Mouse (Mus musculus): ENCODE measurements around the gene Rsbn1l. TPM values are rescaled to one million over a fixed set of nuclear protein-coding genes. Genes with fewer than 3 reads are reported as not detected.
A peak's percentile ranks its signal among the peaks of the same experiment; 100 is the strongest.

Gene Rsbn1l
- polyA plus RNA-seq, 1 experiment from 2014 or later = 5.7 TPM

- Histone ChIP-seq H3K27ac (peak within 1 kb of the TSS; percentile 97), H3K4me3 (replicated peaks) (peak within 1 kb of the TSS; percentile 85), H3K9ac (replicated peaks) (peak within 1 kb of the TSS; percentile 80), H3K4me2 (replicated peaks) (peak within 1 kb of the TSS; percentile 82), H3K4me1 (replicated peaks) (peaks cover 24% of the 10 kb centered on the region), H3K27me3 (no peaks in the 10 kb centered on the region), H3K36me3 (peaks cover 12% of the 10 kb centered on the region), H3K9me3 (no peaks in the 10 kb centered on the region)
- under 1% methylated on average over 83 of the region's 94 CpGs for WGBS
- peak; percentile 99 for ATAC-seq
These were observed 74.0 kb downstream of the Rsbn1l start, which contains the start of the genes Phtf2 and Tmem60 for GRCm38 (mm10) chr5:20881915-20882800. Phtf2 (minus strand) TSS chr5:20882124. Tmem60 (plus strand) TSS chr5:20882191.

GRCm38 (mm10) chr5:20880797-20881775, 75.1 kb downstream of the Rsbn1l start:
- WGBS = 2% methylated on average over 49 of the region's 64 CpGs
- Histone ChIP-seq H3K4me3 (replicated peaks) (peak overlapping the region; percentile 85), H3K4me2 (replicated peaks) (peak overlapping the region; percentile 63), H3K36me3 (peaks cover 8% of the 10 kb centered on the region), H3K9ac (replicated peaks) (peak overlapping the region; percentile 77), H3K9me3 (no peaks in the 10 kb centered on the region), H3K27ac (peak overlapping the region; percentile 97), H3K4me1 (replicated peaks) (peaks cover 24% of the 10 kb centered on the region), H3K27me3 (no peaks in the 10 kb centered on the region)
- no peak; the same call in 1 of the 2 replicates for ATAC-seq

DNA sequence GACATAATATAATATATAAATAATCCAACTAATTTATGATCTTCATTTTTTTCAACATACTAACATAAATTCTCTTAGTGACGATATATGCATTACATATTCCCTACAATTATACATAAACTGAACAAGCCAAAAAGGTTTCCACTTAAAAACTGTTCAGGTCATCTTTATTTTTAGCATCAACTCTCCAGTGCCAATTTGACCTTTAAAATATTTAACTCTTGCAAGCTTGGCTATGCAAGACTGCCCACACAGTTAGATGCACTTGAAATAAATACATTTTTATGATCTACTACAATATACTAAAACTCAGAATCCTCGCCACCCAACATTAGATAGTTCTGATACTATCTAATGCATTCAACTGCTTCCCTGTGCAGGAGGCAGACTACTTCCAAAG, 75.8 kb downstream of the Rsbn1l start:
- Histone ChIP-seq H3K4me2 (replicated peaks) (peak overlapping the region; percentile 63), H3K9me3 (no peaks in the 10 kb centered on the region), H3K27me3 (no peaks in the 10 kb centered on the region), H3K36me3 (peaks cover 3% of the 10 kb centered on the region), H3K4me3 (replicated peaks) (peak overlapping the region; percentile 85), H3K4me1 (replicated peaks) (peaks cover 24% of the 10 kb centered on the region), H3K27ac (no peak overlapping the region), H3K9ac (replicated peaks) (peak overlapping the region; percentile 57)
- 77% methylated on average over 2 of the region's 2 CpGs for WGBS
- no peak for ATAC-seq

DNA sequence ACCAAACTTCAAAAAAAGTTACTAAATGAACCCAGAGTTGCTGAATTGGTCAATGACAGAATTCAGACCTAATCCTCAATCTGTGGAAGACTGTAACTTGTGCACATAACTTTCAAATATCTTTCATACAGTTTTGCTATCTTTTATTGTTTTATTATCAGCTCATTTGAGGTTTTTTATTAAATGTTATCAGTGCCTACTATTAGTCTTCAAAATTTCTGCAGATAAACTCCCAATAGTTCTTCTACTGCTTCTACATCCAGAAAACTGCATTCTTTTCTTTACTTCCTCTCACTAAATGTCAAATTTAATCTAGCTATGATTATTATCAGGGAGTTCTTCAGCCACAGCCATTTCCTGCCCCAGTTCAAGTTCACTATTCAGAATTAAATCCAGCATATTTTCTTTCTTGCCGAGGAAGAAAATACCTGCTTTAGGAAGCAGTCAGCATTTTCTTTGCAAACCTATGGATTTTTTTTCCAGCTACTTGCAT, 79.2 kb downstream of the Rsbn1l start:
- Histone ChIP-seq H3K27me3 (no peaks in the 10 kb centered on the region), H3K4me3 (replicated peaks) (no peak overlapping the region), H3K9me3 (no peaks in the 10 kb centered on the region), H3K9ac (replicated peaks) (no peak overlapping the region), H3K4me1 (replicated peaks) (peaks cover 6% of the 10 kb centered on the region), H3K4me2 (replicated peaks) (no peak overlapping the region), H3K27ac (no peak overlapping the region), H3K36me3 (0 out of 2 replicates have a peak, but pooled peaks cover 3% of the 10 kb centered on the region)
- WGBS = 79% methylated on average over 1 of the region's 1 CpGs
- ATAC-seq = no peak

DNA sequence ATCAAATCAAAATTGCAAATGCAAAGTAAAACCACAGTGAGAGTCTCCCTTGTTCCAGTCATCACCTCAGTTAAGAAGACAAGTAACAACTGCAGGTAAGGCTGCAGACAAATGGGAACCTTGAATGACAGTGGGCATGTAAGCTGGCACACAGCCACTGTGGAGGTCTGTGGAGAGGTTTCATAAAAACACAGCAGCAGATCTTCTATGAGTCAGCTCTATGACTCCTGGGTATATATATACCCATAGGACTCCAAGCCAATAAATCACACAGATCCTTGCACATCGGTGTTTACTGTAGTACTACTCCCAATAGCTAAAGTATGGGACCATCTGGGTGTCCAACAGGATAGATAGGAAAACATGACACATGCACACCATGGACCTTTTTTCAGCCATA, 83.1 kb downstream of the Rsbn1l start:
- no peak for ATAC-seq
- WGBS = 95% methylated on average over 1 of the region's 1 CpGs
- H3K9me3 ChIP-seq = no peaks in the 10 kb centered on the region

DNA sequence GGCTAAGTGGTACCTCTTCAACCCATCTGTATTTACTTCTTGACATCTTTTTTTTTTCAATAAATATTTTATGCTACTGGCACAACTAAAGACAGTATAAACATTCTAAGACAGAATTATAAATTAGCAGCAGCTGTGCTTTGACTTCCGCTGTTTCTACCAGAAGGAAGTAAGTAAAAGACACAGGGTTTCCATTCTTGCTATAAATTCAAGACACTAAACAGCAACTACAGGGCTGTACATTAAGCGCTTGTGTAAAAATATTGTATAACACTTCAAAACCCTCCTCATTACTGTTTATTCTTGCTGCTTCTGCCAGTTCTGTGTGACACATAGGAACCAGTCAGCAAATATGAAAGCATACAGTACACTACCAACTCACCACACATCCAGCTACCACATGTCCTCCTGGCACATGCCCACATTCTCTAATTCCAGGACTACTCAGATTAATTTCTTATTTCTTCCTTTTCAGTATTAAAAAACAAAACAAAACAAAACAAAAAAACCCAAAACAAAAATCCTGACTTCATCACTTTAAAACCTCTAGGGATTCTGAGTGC, 90.9 kb downstream of the Rsbn1l start:
- 96% methylated on average over 2 of the region's 2 CpGs for WGBS
- Histone ChIP-seq H3K9me3 (no peaks in the 10 kb centered on the region), H3K4me3 (replicated peaks) (no peak overlapping the region), H3K27ac (no peak overlapping the region), H3K9ac (replicated peaks) (no peak overlapping the region), H3K4me1 (replicated peaks) (no peaks in the 10 kb centered on the region), H3K27me3 (no peaks in the 10 kb centered on the region), H3K36me3 (no peaks in the 10 kb centered on the region), H3K4me2 (replicated peaks) (no peak overlapping the region)
- ATAC-seq = no peak

More for the DNA sequence above, 83.1 kb downstream of the Rsbn1l start:
- Histone ChIP-seq H3K36me3 (0 out of 2 replicates have a peak, but pooled peaks cover 3% of the 10 kb centered on the region), H3K4me1 (replicated peaks) (no peaks in the 10 kb centered on the region), H3K4me3 (replicated peaks) (no peak overlapping the region), H3K9ac (replicated peaks) (no peak overlapping the region), H3K27ac (no peak overlapping the region), H3K27me3 (no peaks in the 10 kb centered on the region), H3K4me2 (replicated peaks) (no peak overlapping the region)

- no peaks in the 10 kb centered on the region for H3K9me3 ChIP-seq
- H3K4me1 ChIP-seq (replicated peaks) = no peaks in the 10 kb centered on the region
- WGBS = 89% methylated on average over 4 of the region's 4 CpGs
- H3K36me3 ChIP-seq = 0 out of 2 replicates have a peak, but pooled peaks cover under 1% of the 10 kb centered on the region
- no peak overlapping the region for H3K4me2 ChIP-seq (replicated peaks)
- ATAC-seq = no peak
- H3K9ac ChIP-seq (replicated peaks) = no peak overlapping the region
- no peak overlapping the region for H3K27ac ChIP-seq
- H3K4me3 ChIP-seq (replicated peaks) = no peak overlapping the region
- no peaks in the 10 kb centered on the region for H3K27me3 ChIP-seq
These were observed 91.8 kb downstream of the Rsbn1l start for GRCm38 (mm10) chr5:20864216-20864969.

DNA sequence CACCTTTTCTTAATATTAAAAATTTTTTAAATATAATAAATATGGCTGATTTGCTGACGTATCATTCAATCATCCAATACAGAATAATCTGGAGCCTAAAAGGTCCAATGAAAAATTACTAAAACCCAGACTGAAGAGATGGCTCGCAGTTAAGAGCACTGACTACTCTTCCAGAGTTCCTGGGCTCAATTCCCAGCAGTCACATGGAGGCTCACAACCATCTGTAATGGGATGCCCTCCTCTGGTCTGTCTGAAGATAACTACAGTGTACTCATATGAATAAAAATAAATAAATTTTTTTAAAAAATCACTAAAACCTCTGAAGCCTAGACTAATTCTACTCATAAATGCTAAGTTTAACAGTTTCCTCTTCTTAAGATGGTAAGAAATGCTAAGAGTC, 94.3 kb downstream of the Rsbn1l start:
- H3K36me3 ChIP-seq = 0 out of 2 replicates have a peak, but pooled peaks cover 7% of the 10 kb centered on the region
- no peak overlapping the region for H3K9ac ChIP-seq (replicated peaks)
- no peak overlapping the region for H3K4me2 ChIP-seq (replicated peaks)
- no peaks in the 10 kb centered on the region for H3K27me3 ChIP-seq
- no peak overlapping the region for H3K27ac ChIP-seq
- 100% methylated on average over 2 of the region's 2 CpGs for WGBS
- no peaks in the 10 kb centered on the region for H3K4me1 ChIP-seq (replicated peaks)
- H3K4me3 ChIP-seq (replicated peaks) = no peak overlapping the region
- peaks cover 2% of the 10 kb centered on the region; the same call in 1 of the 2 replicates for H3K9me3 ChIP-seq
- no peak for ATAC-seq

DNA sequence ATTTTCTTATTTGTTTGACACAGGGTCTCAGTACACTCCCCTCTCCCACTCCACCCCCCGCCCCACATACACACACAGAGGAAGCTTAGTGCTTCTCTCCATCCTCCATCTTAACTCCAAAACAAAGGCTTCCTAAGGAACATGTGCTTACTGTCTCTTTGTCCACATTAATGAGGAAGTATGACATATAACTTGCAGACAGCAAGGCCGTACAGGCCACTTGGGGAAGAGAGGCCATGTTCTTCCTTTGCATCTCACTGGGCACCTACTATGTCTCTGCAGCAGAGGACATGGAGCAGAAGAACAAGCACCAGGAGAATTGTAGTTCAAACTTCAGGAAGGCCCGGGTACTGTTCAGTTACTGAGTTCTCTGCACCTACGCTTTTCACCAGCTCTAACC, 95.6 kb downstream of the Rsbn1l start:
- H3K4me1 ChIP-seq (replicated peaks) = no peaks in the 10 kb centered on the region
- 96% methylated on average over 4 of the region's 4 CpGs for WGBS
- no peak for ATAC-seq
- H3K36me3 ChIP-seq = 0 out of 2 replicates have a peak, but pooled peaks cover 7% of the 10 kb centered on the region
- H3K9me3 ChIP-seq = peaks cover 2% of the 10 kb centered on the region; the same call in 1 of the 2 replicates
- no peak overlapping the region for H3K27ac ChIP-seq
- no peak overlapping the region for H3K4me3 ChIP-seq (replicated peaks)
- no peak overlapping the region for H3K4me2 ChIP-seq (replicated peaks)
- H3K27me3 ChIP-seq = no peaks in the 10 kb centered on the region
- H3K9ac ChIP-seq (replicated peaks) = no peak overlapping the region

DNA sequence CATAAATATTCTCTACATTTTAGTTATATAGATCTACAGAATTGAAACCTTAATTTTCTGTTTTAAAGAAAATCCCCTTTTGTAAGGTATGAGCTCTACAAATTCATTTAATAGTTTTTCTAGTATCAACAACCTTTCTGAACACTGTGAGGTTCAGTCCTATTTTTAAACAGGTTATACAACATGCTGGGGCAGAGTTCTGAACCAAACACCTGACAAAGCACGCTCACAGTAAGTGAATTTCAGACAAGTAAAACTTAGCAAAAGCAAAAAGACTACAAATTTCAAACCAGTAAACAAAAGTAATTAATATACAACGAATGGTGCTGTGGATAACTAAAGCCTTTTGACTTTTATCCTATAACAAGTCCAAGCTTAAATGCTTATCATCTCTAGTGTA, 97.8 kb downstream of the Rsbn1l start:
- 98% methylated on average over 2 of the region's 2 CpGs for WGBS

GRCm38 (mm10) chr5:20855066-20855465, 101.1 kb downstream of the Rsbn1l start:
- ATAC-seq = no peak
- Histone ChIP-seq H3K27ac (no peak overlapping the region), H3K9ac (replicated peaks) (no peak overlapping the region), H3K4me2 (replicated peaks) (no peak overlapping the region), H3K9me3 (peaks cover 2% of the 10 kb centered on the region; the same call in 1 of the 2 replicates), H3K27me3 (no peaks in the 10 kb centered on the region), H3K4me1 (replicated peaks) (no peaks in the 10 kb centered on the region), H3K4me3 (replicated peaks) (no peak overlapping the region), H3K36me3 (0 out of 2 replicates have a peak, but pooled peaks cover 7% of the 10 kb centered on the region)
- WGBS = 96% methylated on average over 4 of the region's 4 CpGs

More for the DNA sequence above, 97.8 kb downstream of the Rsbn1l start:
- Histone ChIP-seq H3K9me3 (peaks cover 2% of the 10 kb centered on the region; the same call in 1 of the 2 replicates), H3K4me3 (replicated peaks) (no peak overlapping the region), H3K4me2 (replicated peaks) (no peak overlapping the region), H3K27ac (no peak overlapping the region), H3K4me1 (replicated peaks) (no peaks in the 10 kb centered on the region), H3K27me3 (no peaks in the 10 kb centered on the region), H3K36me3 (0 out of 2 replicates have a peak, but pooled peaks cover 7% of the 10 kb centered on the region), H3K9ac (replicated peaks) (no peak overlapping the region)
- ATAC-seq = no peak

All from midbrain, embryonic 13.5 days (tissue).